Mouse (Mus musculus) urinary bladder, postnatal 36 days (tissue): Measurements from ENCODE around the gene Gm21992.
A peak's percentile ranks its signal among the peaks of the same experiment; 100 is the strongest.

Experiments used
- DNase-seq, 2 experiments: peaks; one replicate each; pipeline ENCODE4 v3.0.0; 2022; ENCODE audit warnings: low spot score in 2 of 2, mixed read lengths in 1 of 2

Gene Gm21992

GRCm38 (mm10) chr19:4749975-4750374 is 61.4 kb downstream of the Gm21992 start:
- no peak for DNase-seq

- no peak for DNase-seq
These were observed 62.9 kb downstream of the Gm21992 start for GRCm38 (mm10) chr19:4748493-4748892.

- DNase-seq, result no peak
These were observed 63.6 kb downstream of the Gm21992 start for GRCm38 (mm10) chr19:4747631-4748312.

- DNase-seq, result peak in 1 of 2 experiments; percentile 38
These were observed 64.8 kb downstream of the Gm21992 start for GRCm38 (mm10) chr19:4746611-4747010.

GRCm38 (mm10) chr19:4745681-4746080 is 65.7 kb downstream of the Gm21992 start:
- no peak for DNase-seq

GRCm38 (mm10) chr19:4745057-4745456 is 66.4 kb downstream of the Gm21992 start:
- DNase-seq, result peak in 1 of 2 experiments; percentile 31

- no peak for DNase-seq
These were observed 67.4 kb downstream of the Gm21992 start for GRCm38 (mm10) chr19:4744026-4744425.

GRCm38 (mm10) chr19:4743524-4743923 is 67.9 kb downstream of the Gm21992 start:
- DNase-seq, result no peak

GRCm38 (mm10) chr19:4742229-4742628 is 69.2 kb downstream of the Gm21992 start:
- DNase-seq, result no peak

GRCm38 (mm10) chr19:4741482-4741881 is 69.9 kb downstream of the Gm21992 start:
- DNase-seq, result no peak

GRCm38 (mm10) chr19:4739762-4740161 is 71.7 kb downstream of the Gm21992 start:
- no peak for DNase-seq

GRCm38 (mm10) chr19:4739053-4739452 is 72.4 kb downstream of the Gm21992 start:
- no peak for DNase-seq

GRCm38 (mm10) chr19:4737866-4738265 is 73.5 kb downstream of the Gm21992 start:
- DNase-seq, result no peak

- DNase-seq, result no peak
These were observed 78.4 kb downstream of the Gm21992 start for GRCm38 (mm10) chr19:4733052-4733451.

GRCm38 (mm10) chr19:4729186-4729585 is 82.2 kb downstream of the Gm21992 start:
- DNase-seq, result no peak

- DNase-seq, result peak; percentile 86
These were observed 90.7 kb downstream of the Gm21992 start for GRCm38 (mm10) chr19:4720671-4721244.

- DNase-seq, result no peak
These were observed 91.3 kb downstream of the Gm21992 start for GRCm38 (mm10) chr19:4720112-4720511.

GRCm38 (mm10) chr19:4719351-4719764 is 92.1 kb downstream of the Gm21992 start:
- peak; percentile 53 to 62 for DNase-seq

- DNase-seq, result no peak
These were observed 92.7 kb downstream of the Gm21992 start for GRCm38 (mm10) chr19:4718716-4719115.

GRCm38 (mm10) chr19:4717281-4717680 is 94.1 kb downstream of the Gm21992 start:
- DNase-seq, result no peak

GRCm38 (mm10) chr19:4716756-4717155 is 94.7 kb downstream of the Gm21992 start:
- DNase-seq, result no peak

- DNase-seq, result no peak
These were observed 97.5 kb downstream of the Gm21992 start for GRCm38 (mm10) chr19:4713886-4714285.

GRCm38 (mm10) chr19:4712781-4713526 is 98.5 kb downstream of the Gm21992 start:
- DNase-seq, result no peak
